Mouse (Mus musculus) hindbrain, embryonic 15.5 days (tissue): ENCODE measurements at regions not wholly inside any gene's neighbourhood (a gene's known extent, or its start where the extent isn't known, plus 50 kb on each side); places are given as distances from the start of the nearest gene placed in this dataset.
A peak's percentile ranks its signal among the peaks of the same experiment; 100 is the strongest.

Experiments used
- ATAC-seq: fragments of 200-750 bp; cut with Nextera tagmentation; 2 replicates; pipeline ENCODE4 v1.8.0; 2017; ENCODE audit warnings: low read depth, moderate number of reproducible peaks, moderate TSS enrichment; ENCODE audit not compliant: low FRiP score
- H3K27ac ChIP-seq: fragments of 300-500 bp; sonication (generic); replicated peaks from 2 replicates; pipeline ENCODE4 v1.5.1; 2015; ENCODE audit warnings: mild to moderate bottlenecking, inconsistent platforms
- H3K27me3 ChIP-seq: fragments of 300-500 bp; sonication (generic); 2 replicates; pipeline ENCODE4 v1.6.1; 2015; ENCODE audit warnings: control low read depth, inconsistent platforms
- H3K36me3 ChIP-seq: fragments of 300-500 bp; sonication (generic); 2 replicates; pipeline ENCODE4 v1.6.1; 2015; ENCODE audit warnings: control low read depth, inconsistent platforms
- H3K4me1 ChIP-seq: fragments of 300-500 bp; sonication (generic); replicated peaks from 2 replicates; pipeline ENCODE4 v1.6.1; 2015; ENCODE audit warnings: control low read depth, inconsistent platforms
- H3K4me2 ChIP-seq: fragments of 300-500 bp; sonication (generic); 2 replicates; pipeline ENCODE4 v1.6.1; 2015; ENCODE audit warnings: moderate library complexity, mild to moderate bottlenecking, inconsistent platforms
- H3K4me3 ChIP-seq: fragments of 300-500 bp; sonication (generic); 2 replicates; pipeline ENCODE4 v1.5.1; 2015; ENCODE audit warnings: mild to moderate bottlenecking, inconsistent platforms
- H3K9ac ChIP-seq: fragments of 300-500 bp; sonication (generic); 2 replicates; pipeline ENCODE4 v1.6.1; 2015; ENCODE audit warnings: inconsistent platforms
- H3K9me3 ChIP-seq: fragments of 300-500 bp; sonication (generic); 2 replicates; pipeline ENCODE4 v1.6.1; 2016; ENCODE audit warnings: control low read depth, inconsistent platforms
- WGBS: fragments of 180-500 bp; shearing (Covaris S2); methylation state at CpG from one replicate; pipeline ENCODE4 v1.1.7; 2015; 5-methylcytosine and 5-hydroxymethylcytosine counted together

DNA sequence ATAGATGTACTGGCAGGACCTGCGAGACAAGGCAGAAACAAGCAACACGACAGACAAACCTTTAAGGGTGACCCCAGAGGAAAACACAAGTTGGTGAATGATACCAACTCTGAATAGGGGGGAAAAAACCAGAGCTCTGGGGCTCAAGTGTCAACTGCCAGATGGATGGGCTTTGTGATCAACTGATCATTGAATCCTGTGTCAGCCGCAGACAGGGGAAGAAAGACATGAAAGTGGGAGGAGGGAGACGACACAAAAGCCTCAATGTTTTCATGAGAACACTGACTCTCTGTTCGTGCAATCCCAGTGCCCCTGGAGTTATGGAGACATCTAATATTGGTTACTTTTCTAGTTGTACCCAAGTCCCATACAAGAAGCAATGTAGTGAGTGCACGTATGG is 593.8 kb downstream of the Tmem114 start:
- Histone ChIP-seq H3K27me3 (no peaks in the 10 kb centered on the region), H3K4me2 (no peak overlapping the region), H3K4me1 (no peaks in the 10 kb centered on the region), H3K9ac (no peak overlapping the region), H3K36me3 (no peaks in the 10 kb centered on the region), H3K4me3 (no peak overlapping the region), H3K9me3 (no peaks in the 10 kb centered on the region), H3K27ac (no peak overlapping the region)
- no peak for ATAC-seq
- 22% methylated on average over 6 of the region's 6 CpGs for WGBS

DNA sequence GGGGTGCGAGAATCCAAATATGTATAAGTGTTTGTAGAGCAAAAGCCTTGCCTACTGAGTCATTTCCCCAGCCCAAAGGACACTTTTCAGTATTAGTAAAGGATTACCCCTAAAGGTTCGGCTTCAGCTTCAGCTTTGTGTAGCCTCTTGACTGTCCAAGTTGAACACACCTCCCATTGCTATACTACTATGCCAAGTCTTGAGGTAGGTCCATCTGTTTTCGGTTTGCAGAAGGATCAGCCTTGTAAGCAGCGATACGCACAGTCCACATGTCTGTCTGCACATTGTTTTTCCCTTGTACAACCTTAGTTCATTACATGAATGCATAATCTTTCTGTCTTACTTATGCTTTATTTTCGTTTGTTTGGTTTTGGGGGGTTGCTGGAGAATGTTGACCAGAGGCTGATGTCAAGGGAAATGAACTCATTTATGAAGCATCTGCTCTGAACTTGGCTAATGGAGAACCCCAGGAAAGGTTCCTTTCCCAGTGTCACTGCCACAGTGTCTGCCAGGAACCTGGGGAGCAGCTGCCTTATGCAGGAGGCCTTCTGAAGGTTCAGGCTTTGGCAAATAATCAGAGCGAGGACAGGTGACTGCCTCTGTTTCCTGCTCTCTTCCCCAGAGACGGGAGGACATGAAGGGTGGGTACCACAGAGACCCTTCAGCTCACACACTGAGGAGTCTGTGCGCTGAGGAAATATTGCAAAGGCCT is 594.8 kb downstream of the Tmem114 start:
- no peaks in the 10 kb centered on the region for H3K36me3 ChIP-seq
- H3K27me3 ChIP-seq: no peaks in the 10 kb centered on the region
- no peaks in the 10 kb centered on the region for H3K9me3 ChIP-seq
- H3K4me3 ChIP-seq: no peak overlapping the region
- H3K27ac ChIP-seq: no peak overlapping the region
- no peak for ATAC-seq
- no peak overlapping the region for H3K4me2 ChIP-seq
- H3K4me1 ChIP-seq: no peaks in the 10 kb centered on the region
- WGBS: 88% methylated on average over 9 of the region's 9 CpGs
- no peak overlapping the region for H3K9ac ChIP-seq

GRCm38 (mm10) chr16:7801161-7801560 is 623.8 kb downstream of the Tmem114 start:
- WGBS: 89% methylated on average over 2 of the region's 2 CpGs
- no peaks in the 10 kb centered on the region for H3K36me3 ChIP-seq
- H3K4me3 ChIP-seq: no peak overlapping the region
- H3K9me3 ChIP-seq: no peaks in the 10 kb centered on the region
- no peak for ATAC-seq
- no peaks in the 10 kb centered on the region for H3K27me3 ChIP-seq
- no peak overlapping the region for H3K4me2 ChIP-seq
- H3K9ac ChIP-seq: no peak overlapping the region
- H3K4me1 ChIP-seq: peaks cover 6% of the 10 kb centered on the region; the same call in 1 of the 2 replicates
- H3K27ac ChIP-seq: no peak overlapping the region

GRCm38 (mm10) chr16:7797176-7797786 is 627.7 kb downstream of the Tmem114 start:
- H3K27ac ChIP-seq: no peak overlapping the region; the same call in 1 of the 2 replicates
- ATAC-seq: no peak
- no peaks in the 10 kb centered on the region for H3K36me3 ChIP-seq
- H3K27me3 ChIP-seq: no peaks in the 10 kb centered on the region
- no peak overlapping the region for H3K4me2 ChIP-seq
- peaks cover 6% of the 10 kb centered on the region; the same call in 1 of the 2 replicates for H3K4me1 ChIP-seq
- no peaks in the 10 kb centered on the region for H3K9me3 ChIP-seq
- H3K4me3 ChIP-seq: no peak overlapping the region
- 40% methylated on average over 8 of the region's 8 CpGs for WGBS
- H3K9ac ChIP-seq: no peak overlapping the region

DNA sequence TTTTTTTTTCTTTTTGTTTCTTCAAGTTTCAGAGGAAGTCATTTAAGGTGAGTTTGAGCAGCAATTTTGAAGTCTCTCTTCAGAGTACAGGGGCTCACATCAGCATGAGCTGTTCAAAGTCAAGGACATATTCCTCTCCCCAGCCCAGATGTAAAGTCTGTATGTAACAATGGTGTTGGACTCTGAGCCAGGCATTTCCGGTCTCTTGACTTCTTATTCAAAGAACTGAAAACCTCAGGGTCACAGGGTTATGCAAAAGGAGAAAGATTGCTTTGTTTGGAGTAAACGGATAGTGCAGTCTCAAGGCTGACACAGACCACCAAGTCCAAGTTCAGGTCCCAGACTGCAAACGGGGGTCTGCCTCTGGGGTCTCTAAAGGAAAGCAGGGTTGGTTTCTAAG is 629.4 kb downstream of the Tmem114 start:
- Histone ChIP-seq H3K36me3 (no peaks in the 10 kb centered on the region), H3K4me1 (peaks cover 6% of the 10 kb centered on the region; the same call in 1 of the 2 replicates), H3K9ac (no peak overlapping the region), H3K9me3 (no peaks in the 10 kb centered on the region), H3K4me2 (no peak overlapping the region), H3K27ac (no peak overlapping the region), H3K4me3 (no peak overlapping the region), H3K27me3 (no peaks in the 10 kb centered on the region)
- 41% methylated on average over 3 of the region's 3 CpGs for WGBS
- ATAC-seq: no peak

DNA sequence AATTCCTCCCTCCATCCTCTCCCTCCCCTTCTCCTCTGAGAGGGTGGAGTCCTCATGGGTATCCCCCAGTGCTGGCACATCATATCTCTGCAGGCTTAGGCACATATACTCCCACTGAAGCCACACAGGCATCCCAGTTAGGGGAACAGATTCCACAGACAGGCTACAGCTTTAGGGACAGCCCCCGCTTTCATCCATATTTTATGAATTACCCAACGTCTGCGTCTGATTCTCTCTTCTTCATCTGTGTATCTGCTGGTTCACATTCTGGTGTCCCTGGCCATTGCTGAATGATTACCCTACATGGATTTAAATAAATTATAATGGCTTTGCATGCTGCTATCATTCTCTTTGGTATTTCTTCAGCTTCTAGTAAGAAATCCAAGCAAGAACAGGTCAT is 632.4 kb downstream of the Tmem114 start:
- Histone ChIP-seq H3K27me3 (no peaks in the 10 kb centered on the region), H3K9me3 (no peaks in the 10 kb centered on the region), H3K4me2 (no peak overlapping the region), H3K9ac (no peak overlapping the region), H3K4me1 (peaks cover 4% of the 10 kb centered on the region; the same call in 1 of the 2 replicates), H3K4me3 (no peak overlapping the region), H3K36me3 (no peaks in the 10 kb centered on the region), H3K27ac (no peak overlapping the region)
- WGBS: 79% methylated on average over 3 of the region's 3 CpGs
- no peak for ATAC-seq

DNA sequence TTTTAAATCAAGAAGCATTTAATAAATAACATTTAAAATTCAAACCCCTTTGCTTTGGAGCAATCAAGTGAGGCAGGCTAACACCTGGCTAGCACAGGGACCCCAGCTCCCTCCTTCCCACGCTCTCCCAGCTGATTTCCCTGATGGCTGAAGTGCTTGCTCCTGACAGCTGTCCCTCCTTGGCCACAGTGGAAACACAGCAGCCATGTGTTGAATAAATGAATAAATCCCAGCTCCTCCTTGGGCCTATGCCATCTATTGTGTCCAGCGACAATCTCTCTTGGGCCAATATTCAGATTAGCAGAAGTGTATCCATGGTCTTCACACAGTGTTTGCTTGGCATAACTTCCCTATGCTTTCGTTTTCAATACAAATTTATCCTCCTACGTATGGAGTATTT is 634.7 kb downstream of the Tmem114 start:
- H3K27ac ChIP-seq: no peak overlapping the region
- H3K9ac ChIP-seq: no peak overlapping the region
- H3K9me3 ChIP-seq: no peaks in the 10 kb centered on the region
- H3K4me3 ChIP-seq: no peak overlapping the region
- no peaks in the 10 kb centered on the region for H3K27me3 ChIP-seq
- no peaks in the 10 kb centered on the region for H3K4me1 ChIP-seq
- H3K4me2 ChIP-seq: no peak overlapping the region
- H3K36me3 ChIP-seq: no peaks in the 10 kb centered on the region
- 53% methylated on average over 4 of the region's 4 CpGs for WGBS
- no peak for ATAC-seq

DNA sequence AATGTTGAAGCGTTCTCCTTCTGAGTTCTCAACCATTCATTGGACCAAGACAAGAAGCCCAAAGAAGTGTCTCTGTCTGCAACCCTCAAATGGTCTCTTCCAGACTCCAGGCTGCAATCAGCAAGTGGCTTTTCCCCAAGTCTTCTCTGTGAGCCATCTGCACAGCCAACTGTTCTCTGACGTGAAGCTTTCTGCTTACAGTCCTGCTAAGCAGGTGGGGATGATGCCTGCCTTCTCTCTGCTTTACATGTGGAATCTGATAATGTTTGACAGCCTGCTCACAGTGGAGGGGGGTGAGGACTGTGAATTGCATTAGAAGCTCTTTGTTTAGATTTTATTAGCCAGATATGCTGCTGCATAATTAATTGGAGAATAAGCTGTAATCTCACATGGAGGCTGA is 636.7 kb downstream of the Tmem114 start:
- H3K27me3 ChIP-seq: no peaks in the 10 kb centered on the region
- no peak overlapping the region for H3K27ac ChIP-seq
- H3K36me3 ChIP-seq: no peaks in the 10 kb centered on the region
- H3K4me2 ChIP-seq: no peak overlapping the region
- peak; percentile 34; the same call in 1 of the 2 replicates for ATAC-seq
- no peak overlapping the region for H3K9ac ChIP-seq
- H3K4me1 ChIP-seq: no peaks in the 10 kb centered on the region
- no peak overlapping the region for H3K4me3 ChIP-seq
- no peaks in the 10 kb centered on the region for H3K9me3 ChIP-seq
- 52% methylated on average over 2 of the region's 2 CpGs for WGBS

- H3K27me3 ChIP-seq: no peaks in the 10 kb centered on the region
- no peaks in the 10 kb centered on the region for H3K36me3 ChIP-seq
- ATAC-seq: no peak
- no peak overlapping the region for H3K4me3 ChIP-seq
- no peak overlapping the region for H3K9ac ChIP-seq
- H3K27ac ChIP-seq: no peak overlapping the region
- WGBS: 89% methylated on average over 2 of the region's 2 CpGs
- no peak overlapping the region for H3K4me2 ChIP-seq
- H3K9me3 ChIP-seq: no peaks in the 10 kb centered on the region
- 0 out of 2 replicates have a peak, but pooled peaks cover 7% of the 10 kb centered on the region for H3K4me1 ChIP-seq
Observed at GRCm38 (mm10) chr16:7781506-7781905, 643.4 kb downstream of the Tmem114 start.

GRCm38 (mm10) chr16:7775635-7776034 is 649.3 kb downstream of the Tmem114 start:
- no peak for ATAC-seq
- Histone ChIP-seq H3K9ac (no peak overlapping the region), H3K4me1 (no peaks in the 10 kb centered on the region), H3K27ac (no peak overlapping the region), H3K4me2 (no peak overlapping the region), H3K36me3 (no peaks in the 10 kb centered on the region), H3K4me3 (no peak overlapping the region), H3K9me3 (no peaks in the 10 kb centered on the region), H3K27me3 (no peaks in the 10 kb centered on the region)
- 92% methylated on average over 3 of the region's 3 CpGs for WGBS

DNA sequence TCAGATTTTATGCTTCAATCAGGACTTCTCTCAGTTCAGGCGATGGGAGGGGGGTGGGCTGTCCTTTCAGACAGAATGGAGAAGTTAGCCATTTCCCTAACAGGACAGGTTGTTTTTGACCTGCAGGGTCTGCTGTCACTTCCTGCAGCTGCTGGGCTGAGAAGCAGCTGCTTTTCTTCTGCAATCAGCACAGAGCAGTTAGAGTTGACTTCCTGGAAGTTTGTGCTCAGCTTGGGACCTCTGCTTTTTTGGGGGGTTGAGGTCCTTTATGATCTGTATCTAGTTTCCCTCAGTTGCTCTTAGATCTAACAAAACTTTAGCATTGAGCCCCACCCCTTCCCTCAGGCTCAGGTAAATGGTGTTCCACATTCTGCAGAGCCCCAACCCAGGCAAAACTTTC is 656.5 kb downstream of the Tmem114 start:
- 75% methylated on average over 1 of the region's 1 CpGs for WGBS
- no peak for ATAC-seq
- H3K9me3 ChIP-seq: no peaks in the 10 kb centered on the region
- H3K4me3 ChIP-seq: no peak overlapping the region
- H3K4me1 ChIP-seq: peaks cover 13% of the 10 kb centered on the region
- no peak overlapping the region for H3K4me2 ChIP-seq
- no peaks in the 10 kb centered on the region for H3K36me3 ChIP-seq
- no peak overlapping the region for H3K27ac ChIP-seq
- H3K27me3 ChIP-seq: no peaks in the 10 kb centered on the region
- H3K9ac ChIP-seq: no peak overlapping the region

GRCm38 (mm10) chr16:7767691-7768090 is 657.2 kb downstream of the Tmem114 start:
- no peaks in the 10 kb centered on the region for H3K36me3 ChIP-seq
- H3K4me1 ChIP-seq: peaks cover 13% of the 10 kb centered on the region
- no peak overlapping the region for H3K4me2 ChIP-seq
- H3K9ac ChIP-seq: no peak overlapping the region
- H3K9me3 ChIP-seq: no peaks in the 10 kb centered on the region
- H3K27ac ChIP-seq: no peak overlapping the region
- no peak overlapping the region for H3K4me3 ChIP-seq
- WGBS: 94% methylated on average over 4 of the region's 4 CpGs
- H3K27me3 ChIP-seq: no peaks in the 10 kb centered on the region
- ATAC-seq: no peak
